Mouse (Mus musculus): Measurements from ENCODE around the gene Ctbp1. TPM values are rescaled to one million over a fixed set of nuclear protein-coding genes. Genes with fewer than 3 reads are reported as not detected.

Gene Ctbp1
- total and polyA plus RNA-seq, 2 experiments from 2014 or later = 364 to 415 TPM

- ATAC-seq (ENCODE audit: low FRiP score) (no peak), DNase-seq (ENCODE audit: low spot score) (no peak)
- Histone ChIP-seq H3K4me3 (ENCODE audit: low read depth, low read length) (no peak overlapping the region), H3K4me1 (ENCODE audit: insufficient read depth, low read length) (no peaks in the 10 kb centered on the region), H3K9ac (replicated peaks; ENCODE audit: low read length, poor library complexity, severe bottlenecking) (no peak overlapping the region), H3K36me3 (ENCODE audit: insufficient read depth, low read length) (peaks cover 9% of the 10 kb centered on the region), H3K27me3 (ENCODE audit: insufficient read depth, low read length) (no peaks in the 10 kb centered on the region), H3K9me3 (ENCODE audit: low read length) (no peaks in the 10 kb centered on the region), H3K27ac (ENCODE audit: low read depth, low read length) (no peak overlapping the region), H3K4me2 (ENCODE audit: low read depth, low read length, poor library complexity, severe bottlenecking) (no peak overlapping the region)
- no peak for TF ChIP-seq CTCF (IDR thresholded peaks at IDR 0.05)
- WGBS = 83% methylated on average over 3 of the region's 3 CpGs
These were observed 35.6 kb downstream of the Ctbp1 start for GRCm38 (mm10) chr5:33239111-33239714.

DNA sequence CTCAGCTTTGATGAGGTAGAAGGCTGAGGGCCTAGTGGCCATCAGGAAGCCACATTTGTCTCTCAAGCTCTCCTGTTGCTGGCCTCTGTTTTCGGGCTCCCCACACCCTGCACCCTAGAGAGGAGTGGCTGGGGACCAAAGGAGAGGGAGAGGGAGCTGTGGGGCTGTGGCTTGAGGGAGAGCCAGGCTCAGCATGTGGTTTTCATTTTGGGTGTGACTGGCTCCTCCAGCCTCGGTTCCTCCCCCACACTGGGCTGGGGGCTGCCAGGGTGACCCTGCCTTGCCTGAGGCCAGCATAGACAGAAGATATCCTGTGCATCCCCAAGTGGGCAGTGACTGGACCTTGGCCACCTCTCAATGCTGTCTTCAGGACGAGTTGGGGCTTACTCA is 36.5 kb downstream of the Ctbp1 start:
- no peak overlapping the region for H3K9ac ChIP-seq (replicated peaks; ENCODE audit: low read length, poor library complexity, severe bottlenecking)
- no peaks in the 10 kb centered on the region for H3K4me1 ChIP-seq (ENCODE audit: insufficient read depth, low read length)
- DNase-seq (ENCODE audit: low spot score) (no peak), ATAC-seq (ENCODE audit: low FRiP score) (no peak)
- WGBS = 86% methylated on average over 3 of the region's 3 CpGs
- H3K9me3 ChIP-seq (ENCODE audit: low read length) = no peaks in the 10 kb centered on the region
- peaks cover 9% of the 10 kb centered on the region for H3K36me3 ChIP-seq (ENCODE audit: insufficient read depth, low read length)
- no peak for TF ChIP-seq CTCF (IDR thresholded peaks at IDR 0.05)
- no peak overlapping the region for H3K27ac ChIP-seq (ENCODE audit: low read depth, low read length)
- no peak overlapping the region for H3K4me3 ChIP-seq (ENCODE audit: low read depth, low read length)
- H3K4me2 ChIP-seq (ENCODE audit: low read depth, low read length, poor library complexity, severe bottlenecking) = no peak overlapping the region
- no peaks in the 10 kb centered on the region for H3K27me3 ChIP-seq (ENCODE audit: insufficient read depth, low read length)

GRCm38 (mm10) chr5:33237600-33238255 is 37.1 kb downstream of the Ctbp1 start:
- Histone ChIP-seq H3K4me1 (ENCODE audit: insufficient read depth, low read length) (no peaks in the 10 kb centered on the region), H3K4me2 (ENCODE audit: low read depth, low read length, poor library complexity, severe bottlenecking) (no peak overlapping the region), H3K9ac (replicated peaks; ENCODE audit: low read length, poor library complexity, severe bottlenecking) (no peak overlapping the region), H3K36me3 (ENCODE audit: insufficient read depth, low read length) (peaks cover 7% of the 10 kb centered on the region), H3K27me3 (ENCODE audit: insufficient read depth, low read length) (no peaks in the 10 kb centered on the region), H3K9me3 (ENCODE audit: low read length) (no peaks in the 10 kb centered on the region), H3K4me3 (ENCODE audit: low read depth, low read length) (no peak overlapping the region), H3K27ac (ENCODE audit: low read depth, low read length) (no peak overlapping the region)
- TF ChIP-seq CTCF (IDR thresholded peaks at IDR 0.05) = no peak
- DNase-seq (ENCODE audit: low spot score) = no peak
- ATAC-seq (ENCODE audit: low FRiP score) = 0 out of 2 replicates have a peak, but pooled peaks have one; percentile 13
- WGBS = 86% methylated on average over 11 of the region's 11 CpGs

GRCm38 (mm10) chr5:33234391-33235031 is 40.3 kb downstream of the Ctbp1 start:
- Histone ChIP-seq H3K4me3 (ENCODE audit: low read depth, low read length) (no peak overlapping the region), H3K9me3 (ENCODE audit: low read length) (no peaks in the 10 kb centered on the region), H3K27me3 (ENCODE audit: insufficient read depth, low read length) (no peaks in the 10 kb centered on the region), H3K4me1 (ENCODE audit: insufficient read depth, low read length) (no peaks in the 10 kb centered on the region), H3K4me2 (ENCODE audit: low read depth, low read length, poor library complexity, severe bottlenecking) (no peak overlapping the region), H3K9ac (replicated peaks; ENCODE audit: low read length, poor library complexity, severe bottlenecking) (no peak overlapping the region), H3K27ac (ENCODE audit: low read depth, low read length) (no peak overlapping the region), H3K36me3 (ENCODE audit: insufficient read depth, low read length) (no peaks in the 10 kb centered on the region)
- ATAC-seq (ENCODE audit: low FRiP score) = no peak
- no peak for TF ChIP-seq CTCF (IDR thresholded peaks at IDR 0.05)
- WGBS = 79% methylated on average over 13 of the region's 13 CpGs
- DNase-seq (ENCODE audit: low spot score) = peak; percentile 21

DNA sequence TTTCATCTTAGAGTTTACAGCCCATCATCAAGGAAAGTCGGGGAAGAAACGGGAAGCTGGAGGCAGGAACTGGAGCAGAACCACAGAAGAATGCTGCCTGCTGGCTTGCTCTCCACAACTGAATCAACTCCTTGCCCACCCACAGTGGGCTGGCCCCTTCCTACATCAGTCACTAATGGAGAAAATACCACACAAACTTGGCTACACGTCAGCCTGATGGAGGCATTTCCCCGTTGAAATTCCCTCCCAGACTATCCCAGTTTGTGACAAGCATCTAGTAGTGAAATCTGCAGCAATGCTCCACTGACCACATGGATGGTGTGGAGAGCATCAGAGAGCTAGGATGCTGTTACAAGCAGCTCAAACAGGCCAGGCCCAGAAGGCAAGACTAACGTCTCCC is 42.0 kb downstream of the Ctbp1 start:
- H3K9me3 ChIP-seq (ENCODE audit: low read length) = no peaks in the 10 kb centered on the region
- TF ChIP-seq CTCF (IDR thresholded peaks at IDR 0.05) = no peak
- H3K9ac ChIP-seq (replicated peaks; ENCODE audit: low read length, poor library complexity, severe bottlenecking) = no peak overlapping the region
- H3K4me1 ChIP-seq (ENCODE audit: insufficient read depth, low read length) = no peaks in the 10 kb centered on the region
- DNase-seq (ENCODE audit: low spot score) = no peak
- no peak overlapping the region for H3K27ac ChIP-seq (ENCODE audit: low read depth, low read length)
- WGBS = 83% methylated on average over 5 of the region's 5 CpGs
- no peak overlapping the region for H3K4me3 ChIP-seq (ENCODE audit: low read depth, low read length)
- H3K27me3 ChIP-seq (ENCODE audit: insufficient read depth, low read length) = no peaks in the 10 kb centered on the region
- no peak overlapping the region for H3K4me2 ChIP-seq (ENCODE audit: low read depth, low read length, poor library complexity, severe bottlenecking)
- no peaks in the 10 kb centered on the region for H3K36me3 ChIP-seq (ENCODE audit: insufficient read depth, low read length)
- ATAC-seq (ENCODE audit: low FRiP score) = no peak

DNA sequence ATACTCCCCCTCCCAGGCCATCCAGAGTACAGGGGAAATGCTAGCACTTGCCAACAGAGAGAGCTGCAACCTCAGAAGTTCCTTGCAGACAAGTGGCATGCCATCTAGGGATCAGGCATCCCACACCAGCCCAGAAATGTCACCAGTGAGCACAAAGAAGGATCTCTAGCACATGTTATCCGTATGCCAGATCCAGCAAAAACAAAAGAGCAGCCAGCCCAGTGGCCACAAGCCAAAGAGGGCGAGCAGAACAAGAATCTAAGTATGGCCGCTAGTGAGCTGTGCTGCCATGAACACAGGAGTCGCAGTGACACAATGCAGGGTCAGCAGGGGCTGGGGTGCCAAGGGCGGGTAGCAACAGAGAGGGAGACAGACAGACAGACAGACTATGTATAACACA is 44.5 kb downstream of the Ctbp1 start:
- Histone ChIP-seq H3K27ac (ENCODE audit: low read depth, low read length) (no peak overlapping the region), H3K4me1 (ENCODE audit: insufficient read depth, low read length) (no peaks in the 10 kb centered on the region), H3K9me3 (ENCODE audit: low read length) (no peaks in the 10 kb centered on the region), H3K27me3 (ENCODE audit: insufficient read depth, low read length) (no peaks in the 10 kb centered on the region), H3K9ac (replicated peaks; ENCODE audit: low read length, poor library complexity, severe bottlenecking) (no peak overlapping the region), H3K4me2 (ENCODE audit: low read depth, low read length, poor library complexity, severe bottlenecking) (no peak overlapping the region), H3K36me3 (ENCODE audit: insufficient read depth, low read length) (no peaks in the 10 kb centered on the region), H3K4me3 (ENCODE audit: low read depth, low read length) (no peak overlapping the region)
- TF ChIP-seq CTCF (IDR thresholded peaks at IDR 0.05) = peak; percentile 15; the same call in 1 of the 2 replicates
- whole genome bisulfite sequencing = 43% methylated on average over 5 of the region's 5 CpGs
- peak; percentile 70 for DNase-seq (ENCODE audit: low spot score)
- ATAC-seq (ENCODE audit: low FRiP score) = no peak

Data from midbrain, postnatal 0 days (tissue).